Mouse (Mus musculus) liver, embryonic 14.5 days (tissue): ENCODE results near the gene Pard6b.

Source experiments
- CTCF ChIP-seq: IDR thresholded peaks from 2 replicates; pipeline ENCODE4 v1.5.1; 2016; ENCODE audit warnings: antibody characterized with exemption, low read depth, control low read depth
- EP300 ChIP-seq: IDR thresholded peaks from 2 replicates; pipeline ENCODE4 v1.6.1; 2016; ENCODE audit warnings: antibody characterized with exemption, low read depth

GRCm38 (mm10) chr2:168104375-168105144 is 23.8 kb downstream of the Pard6b start:
- TF ChIP-seq CTCF (no peak), EP300 (no peak)
